Mouse (Mus musculus): ENCODE measurements around the gene Alg9. TPM values are rescaled to one million over a fixed set of nuclear protein-coding genes. Genes with fewer than 3 reads are reported as not detected.

The Alg9 gene
- polyA plus RNA-seq, 1 experiment, result 23.2 TPM

DNA sequence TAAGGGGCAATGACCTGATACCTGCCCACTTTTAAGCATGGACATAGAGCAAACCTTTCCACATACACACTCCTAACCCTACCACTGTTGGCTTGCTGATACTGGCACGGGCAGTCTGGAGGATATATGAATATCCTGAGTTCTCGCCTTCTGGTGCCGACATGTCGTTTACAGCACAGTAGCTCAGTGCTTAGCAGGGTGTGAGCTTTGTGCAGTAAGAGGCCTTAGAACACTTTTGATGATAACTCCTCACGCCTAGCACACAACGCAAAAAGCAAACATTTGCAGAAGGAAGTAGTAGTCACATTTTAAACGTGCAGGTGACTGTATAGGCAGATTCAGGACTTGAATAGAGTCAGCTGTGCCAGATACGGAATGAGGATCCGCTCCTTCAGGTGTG, 74.9 kb downstream of the Alg9 start:
- WGBS, result 27% methylated on average over 9 of the region's 9 CpGs

GRCm38 (mm10) chr9:50850271-50850670, 75.5 kb downstream of the Alg9 start:
- no peaks in the 10 kb centered on the region for H3K27me3 ChIP-seq (ENCODE audit: control insufficient read depth, insufficient read depth, low read length)
- peaks cover 19% of the 10 kb centered on the region; the same call in 1 of the 2 replicates for H3K4me1 ChIP-seq (replicated peaks; ENCODE audit: control insufficient read depth, insufficient read depth, low read length)
- DNase-seq, result no peak
- H3K27ac ChIP-seq (ENCODE audit: control insufficient read depth, insufficient read depth, low read length), result no peak overlapping the region
- WGBS, result 45% methylated on average over 11 of the region's 11 CpGs
- no peaks in the 10 kb centered on the region for H3K36me3 ChIP-seq (ENCODE audit: control insufficient read depth, insufficient read depth, low read length)
- no peak overlapping the region for H3K4me3 ChIP-seq (ENCODE audit: control insufficient read depth, insufficient read depth, low read length)
- TF ChIP-seq POLR2A (IDR thresholded peaks at IDR 0.05; ENCODE audit: control insufficient read depth, extremely low read depth, insufficient read depth, low read length, poor library complexity), result no peak
- TF ChIP-seq CTCF (IDR thresholded peaks at IDR 0.05; ENCODE audit: borderline replicate concordance, control insufficient read depth, extremely low read depth, insufficient read depth, low read length, poor library complexity), result no peak

More for the DNA sequence above, 74.9 kb downstream of the Alg9 start:
- H3K27ac ChIP-seq (ENCODE audit: control insufficient read depth, insufficient read depth, low read length), result no peak overlapping the region
- no peak for TF ChIP-seq POLR2A (IDR thresholded peaks at IDR 0.05; ENCODE audit: control insufficient read depth, extremely low read depth, insufficient read depth, low read length, poor library complexity)
- TF ChIP-seq CTCF (IDR thresholded peaks at IDR 0.05; ENCODE audit: borderline replicate concordance, control insufficient read depth, extremely low read depth, insufficient read depth, low read length, poor library complexity), result no peak
- H3K4me1 ChIP-seq (replicated peaks; ENCODE audit: control insufficient read depth, insufficient read depth, low read length), result peaks cover 19% of the 10 kb centered on the region; the same call in 1 of the 2 replicates
- no peaks in the 10 kb centered on the region for H3K36me3 ChIP-seq (ENCODE audit: control insufficient read depth, insufficient read depth, low read length)
- DNase-seq, result no peak
- H3K4me3 ChIP-seq (ENCODE audit: control insufficient read depth, insufficient read depth, low read length), result no peak overlapping the region
- H3K27me3 ChIP-seq (ENCODE audit: control insufficient read depth, insufficient read depth, low read length), result no peaks in the 10 kb centered on the region

DNA sequence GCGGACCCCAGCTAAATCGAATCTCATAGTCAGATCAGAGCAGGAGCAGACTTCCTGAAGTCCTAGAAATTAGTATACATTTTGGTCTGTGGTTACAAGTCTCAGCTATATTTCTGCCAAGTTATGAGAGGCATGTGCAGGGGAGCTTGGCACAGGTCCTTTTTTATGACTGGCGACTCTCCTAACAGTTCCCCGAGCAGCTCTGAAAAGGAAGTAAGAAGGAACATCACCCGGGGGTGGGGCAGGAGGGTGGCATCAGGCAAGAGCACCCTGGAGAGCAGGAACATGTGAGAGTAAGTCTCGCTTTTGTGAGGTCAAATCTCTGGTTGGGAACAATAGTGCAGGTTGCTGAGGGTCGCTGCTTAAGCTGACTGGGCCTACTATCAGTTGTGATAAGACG, 75.9 kb downstream of the Alg9 start:
- no peak overlapping the region for H3K4me3 ChIP-seq (ENCODE audit: control insufficient read depth, insufficient read depth, low read length)
- H3K4me1 ChIP-seq (replicated peaks; ENCODE audit: control insufficient read depth, insufficient read depth, low read length), result peaks cover 19% of the 10 kb centered on the region; the same call in 1 of the 2 replicates
- 20% methylated on average over 8 of the region's 8 CpGs for WGBS
- DNase-seq, result peak; percentile 16
- TF ChIP-seq POLR2A (IDR thresholded peaks at IDR 0.05; ENCODE audit: control insufficient read depth, extremely low read depth, insufficient read depth, low read length, poor library complexity) (no peak), CTCF (IDR thresholded peaks at IDR 0.05; ENCODE audit: borderline replicate concordance, control insufficient read depth, extremely low read depth, insufficient read depth, low read length, poor library complexity) (no peak)
- H3K27ac ChIP-seq (ENCODE audit: control insufficient read depth, insufficient read depth, low read length), result no peak overlapping the region
- no peaks in the 10 kb centered on the region for H3K36me3 ChIP-seq (ENCODE audit: control insufficient read depth, insufficient read depth, low read length)
- H3K27me3 ChIP-seq (ENCODE audit: control insufficient read depth, insufficient read depth, low read length), result no peaks in the 10 kb centered on the region

DNA sequence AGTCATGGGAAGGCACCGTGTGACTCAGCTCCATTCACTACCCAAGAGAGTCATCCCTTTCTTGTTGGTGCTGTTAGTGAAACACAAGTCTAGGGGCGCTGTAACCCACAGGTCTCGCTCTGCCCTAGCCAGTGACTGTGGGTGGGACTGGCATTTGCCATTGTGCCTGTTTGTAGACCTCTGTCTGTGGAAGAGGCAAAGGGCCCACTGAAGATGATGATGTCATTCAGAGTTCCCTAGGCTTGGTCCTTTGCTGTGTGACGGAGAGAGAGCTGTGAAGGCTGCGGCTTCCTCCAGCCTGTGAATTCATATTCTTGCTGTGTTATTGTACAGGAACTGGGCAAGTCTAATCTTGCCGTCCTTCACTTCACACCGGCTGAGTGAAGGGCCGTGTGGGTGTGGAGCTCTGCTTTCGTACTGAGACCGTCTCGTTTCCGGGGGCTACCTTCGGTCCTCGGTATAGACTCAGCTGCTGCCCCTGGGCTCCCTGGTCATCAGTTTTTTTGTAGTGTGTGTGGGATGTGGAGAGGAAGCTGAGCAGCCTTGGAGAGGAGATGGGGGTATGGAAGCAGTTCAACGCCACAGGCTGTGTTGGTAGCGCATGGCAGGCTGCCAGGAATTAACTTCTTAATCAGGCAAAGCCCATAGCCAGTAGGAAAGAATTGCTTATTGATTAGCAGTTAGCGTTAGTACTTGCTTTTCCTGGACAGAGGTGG, 78.0 kb downstream of the Alg9 start:
- H3K36me3 ChIP-seq (ENCODE audit: control insufficient read depth, insufficient read depth, low read length), result no peaks in the 10 kb centered on the region
- no peaks in the 10 kb centered on the region for H3K27me3 ChIP-seq (ENCODE audit: control insufficient read depth, insufficient read depth, low read length)
- 32% methylated on average over 17 of the region's 17 CpGs for WGBS
- no peak for DNase-seq
- no peak overlapping the region for H3K4me3 ChIP-seq (ENCODE audit: control insufficient read depth, insufficient read depth, low read length)
- no peak overlapping the region for H3K27ac ChIP-seq (ENCODE audit: control insufficient read depth, insufficient read depth, low read length)
- no peak for TF ChIP-seq POLR2A (IDR thresholded peaks at IDR 0.05; ENCODE audit: control insufficient read depth, extremely low read depth, insufficient read depth, low read length, poor library complexity)
- no peak for TF ChIP-seq CTCF (IDR thresholded peaks at IDR 0.05; ENCODE audit: borderline replicate concordance, control insufficient read depth, extremely low read depth, insufficient read depth, low read length, poor library complexity)
- peaks cover 24% of the 10 kb centered on the region; the same call in 1 of the 2 replicates for H3K4me1 ChIP-seq (replicated peaks; ENCODE audit: control insufficient read depth, insufficient read depth, low read length)

GRCm38 (mm10) chr9:50854376-50854775, 79.6 kb downstream of the Alg9 start:
- Histone ChIP-seq H3K27me3 (ENCODE audit: control insufficient read depth, insufficient read depth, low read length) (no peaks in the 10 kb centered on the region), H3K4me3 (ENCODE audit: control insufficient read depth, insufficient read depth, low read length) (no peak overlapping the region), H3K36me3 (ENCODE audit: control insufficient read depth, insufficient read depth, low read length) (peaks cover 3% of the 10 kb centered on the region; the same call in 1 of the 2 replicates), H3K27ac (ENCODE audit: control insufficient read depth, insufficient read depth, low read length) (no peak overlapping the region), H3K4me1 (replicated peaks; ENCODE audit: control insufficient read depth, insufficient read depth, low read length) (peaks cover 24% of the 10 kb centered on the region; the same call in 1 of the 2 replicates)
- TF ChIP-seq POLR2A (IDR thresholded peaks at IDR 0.05; ENCODE audit: control insufficient read depth, extremely low read depth, insufficient read depth, low read length, poor library complexity), result no peak
- no peak for TF ChIP-seq CTCF (IDR thresholded peaks at IDR 0.05; ENCODE audit: borderline replicate concordance, control insufficient read depth, extremely low read depth, insufficient read depth, low read length, poor library complexity)
- WGBS, result 95% methylated on average over 8 of the region's 8 CpGs
- DNase-seq, result no peak

DNA sequence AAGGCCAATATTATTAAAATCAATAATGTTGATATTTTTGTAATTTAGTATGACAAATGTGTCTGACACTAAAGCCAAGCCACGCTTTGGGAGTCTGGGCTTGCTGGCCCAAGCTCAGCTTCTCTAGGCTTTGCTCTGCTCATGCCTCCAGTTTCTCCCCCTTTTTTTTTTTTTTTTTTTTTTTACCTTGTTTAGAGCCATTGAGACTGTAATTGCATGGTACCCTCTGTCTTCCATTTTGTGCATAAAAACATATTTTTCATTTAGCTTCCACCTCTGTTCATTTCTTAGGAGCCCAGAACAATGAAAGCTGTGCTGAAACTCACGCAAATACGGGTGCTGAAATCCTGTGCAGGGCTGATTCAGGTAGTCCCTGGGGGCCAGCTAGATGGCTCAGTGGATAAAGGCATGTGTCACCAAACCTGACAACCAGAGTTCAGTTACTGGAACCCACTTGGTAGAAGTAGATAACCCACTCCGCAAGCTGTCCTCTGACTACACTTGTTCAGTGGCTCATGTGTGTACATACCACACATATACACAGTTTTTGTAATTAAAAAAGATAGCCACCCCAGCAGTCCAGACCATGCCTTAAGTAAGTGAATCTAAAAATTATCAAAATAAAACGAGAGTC, 80.4 kb downstream of the Alg9 start:
- DNase-seq, result no peak
- peaks cover 18% of the 10 kb centered on the region; the same call in 1 of the 2 replicates for H3K4me1 ChIP-seq (replicated peaks; ENCODE audit: control insufficient read depth, insufficient read depth, low read length)
- H3K27me3 ChIP-seq (ENCODE audit: control insufficient read depth, insufficient read depth, low read length), result no peaks in the 10 kb centered on the region
- no peak overlapping the region for H3K27ac ChIP-seq (ENCODE audit: control insufficient read depth, insufficient read depth, low read length)
- WGBS, result 97% methylated on average over 5 of the region's 5 CpGs
- TF ChIP-seq CTCF (IDR thresholded peaks at IDR 0.05; ENCODE audit: borderline replicate concordance, control insufficient read depth, extremely low read depth, insufficient read depth, low read length, poor library complexity), result no peak
- no peak for TF ChIP-seq POLR2A (IDR thresholded peaks at IDR 0.05; ENCODE audit: control insufficient read depth, extremely low read depth, insufficient read depth, low read length, poor library complexity)
- H3K36me3 ChIP-seq (ENCODE audit: control insufficient read depth, insufficient read depth, low read length), result peaks cover 9% of the 10 kb centered on the region; the same call in 1 of the 2 replicates
- H3K4me3 ChIP-seq (ENCODE audit: control insufficient read depth, insufficient read depth, low read length), result no peak overlapping the region

Measured in thymus, adult 2 months (tissue).